Mouse (Mus musculus) CH12.LX (cell line): Measurements from ENCODE around the gene Fah. TPM values are rescaled to one million over a fixed set of nuclear protein-coding genes. Genes with fewer than 3 reads are reported as not detected.

Experiments used
- DNase-seq: peaks from one replicate; pipeline ENCODE4 v3.0.0-alpha.2; 2013; ENCODE audit errors: extremely low read depth
- H3K27ac ChIP-seq: 2 replicates; pipeline ENCODE4 v1.5.1; 2012; ENCODE audit warnings: low read depth, mild to moderate bottlenecking, control low read depth, moderate library complexity; ENCODE audit not compliant: insufficient read depth
- H3K27me3 ChIP-seq: replicated peaks from 2 replicates; pipeline ENCODE3; 2012; ENCODE audit warnings: inconsistent platforms
- H3K36me3 ChIP-seq, 2 experiments: replicated peaks in 1 of 2; 2 replicates each; pipeline versions ENCODE3 to v1.6.1; 2012; ENCODE audit warnings: inconsistent platforms in 1 of 2, low read length in 1 of 2, mild to moderate bottlenecking in 1 of 2, mixed read lengths in 1 of 2, moderate library complexity in 1 of 2; ENCODE audit not compliant: control insufficient read depth in 1 of 2, insufficient read depth in 1 of 2
- H3K4me1 ChIP-seq, 2 experiments: 2 replicates each; pipeline ENCODE4 v1.6.1; 2012; ENCODE audit warnings: inconsistent platforms in 1 of 2, moderate library complexity in 1 of 2; ENCODE audit not compliant: insufficient read depth in 2 of 2, control insufficient read depth in 1 of 2
- H3K4me2 ChIP-seq: 2 replicates; pipeline ENCODE4 v1.6.1; 2012; ENCODE audit warnings: low read depth, mild to moderate bottlenecking, control low read depth; ENCODE audit not compliant: poor library complexity, insufficient read depth, severe bottlenecking
- H3K4me3 ChIP-seq, 3 experiments: fragments of 150-350 bp in 1 of 3; sonication (generic) in 1 of 3; replicated peaks in 1 of 3; 2 replicates each; pipeline versions ENCODE3 to v1.5.1; 2011 to 2012; ENCODE audit warnings: low read depth in 2 of 3, low read length in 2 of 3, mild to moderate bottlenecking in 2 of 3, moderate library complexity in 2 of 3, control low read depth in 1 of 3, improper control_type of control experiment in 1 of 3, inconsistent platforms in 1 of 3, mixed read lengths in 1 of 3; ENCODE audit not compliant: poor library complexity in 1 of 3
- H3K79me2 ChIP-seq: replicated peaks from 2 replicates; pipeline ENCODE4 v1.6.1; 2012; ENCODE audit warnings: mild to moderate bottlenecking, moderate library complexity; ENCODE audit not compliant: control insufficient read depth, poor library complexity, insufficient read depth, severe bottlenecking; ENCODE audit errors: extremely low read depth
- H3K9ac ChIP-seq: 2 replicates; pipeline ENCODE4 v1.6.1; 2012; ENCODE audit warnings: low read depth, mild to moderate bottlenecking, control low read depth, moderate library complexity; ENCODE audit not compliant: insufficient read depth
- H3K9me3 ChIP-seq: replicated peaks from 2 replicates; pipeline ENCODE3; 2012; ENCODE audit warnings: low read length, inconsistent platforms, mixed read lengths
- CHD1 ChIP-seq: IDR thresholded peaks from 2 replicates; pipeline ENCODE4 v1.6.1; 2012; ENCODE audit warnings: low read depth, low read length, improper control_type of control experiment, inconsistent platforms
- CHD2 ChIP-seq: IDR thresholded peaks from 2 replicates; pipeline ENCODE4 v1.6.1; 2011; ENCODE audit warnings: low read length, improper control_type of control experiment
- E2F4 ChIP-seq: IDR thresholded peaks from 2 replicates; pipeline ENCODE4 v1.6.1; 2011; ENCODE audit warnings: low read depth, low read length, improper control_type of control experiment; ENCODE audit not compliant: insufficient replicate concordance
- EP300 ChIP-seq: IDR thresholded peaks from 2 replicates; pipeline ENCODE4 v1.6.1; 2011; ENCODE audit warnings: low read length, improper control_type of control experiment
- GABPA ChIP-seq: IDR thresholded peaks from 2 replicates; pipeline ENCODE4 v1.6.1; 2012; ENCODE audit warnings: low read depth, low read length, improper control_type of control experiment, inconsistent platforms; ENCODE audit not compliant: insufficient replicate concordance
- HCFC1 ChIP-seq: IDR thresholded peaks from 2 replicates; pipeline ENCODE4 v1.6.1; 2012; ENCODE audit warnings: low read depth, mild to moderate bottlenecking, inconsistent platforms, low read length, improper control_type of control experiment
- JUN ChIP-seq: IDR thresholded peaks from 2 replicates; pipeline ENCODE4 v1.6.1; 2011; ENCODE audit warnings: low read depth, mild to moderate bottlenecking, low read length, improper control_type of control experiment, moderate library complexity; ENCODE audit not compliant: insufficient read depth
- KAT2A ChIP-seq: IDR thresholded peaks from 2 replicates; pipeline ENCODE4 v1.6.1; 2012; ENCODE audit warnings: low read length, improper control_type of control experiment, inconsistent platforms; ENCODE audit not compliant: insufficient replicate concordance
- MXI1 ChIP-seq: IDR thresholded peaks from 2 replicates; pipeline ENCODE4 v1.6.1; 2011; ENCODE audit warnings: mild to moderate bottlenecking, low read depth, low read length, improper control_type of control experiment
- NRF1 ChIP-seq: IDR thresholded peaks from 2 replicates; pipeline ENCODE4 v1.6.1; 2014; ENCODE audit warnings: low read depth, mild to moderate bottlenecking, inconsistent platforms, low read length, improper control_type of control experiment, moderate library complexity
- PAX5 ChIP-seq: IDR thresholded peaks from 2 replicates; pipeline ENCODE4 v1.6.1; 2012; ENCODE audit warnings: low read length, inconsistent platforms, mixed read lengths
- POLR2A ChIP-seq: IDR thresholded peaks from 2 replicates; pipeline ENCODE4 v1.6.1; 2011; ENCODE audit warnings: low read depth, mild to moderate bottlenecking, improper control_type of control experiment, low read length
- POLR2AphosphoS2 ChIP-seq: IDR thresholded peaks from 2 replicates; pipeline ENCODE4 v1.6.1; 2011; ENCODE audit warnings: low read depth, low read length, improper control_type of control experiment
- SIN3A ChIP-seq: IDR thresholded peaks from 2 replicates; pipeline ENCODE4 v1.6.1; 2012; ENCODE audit warnings: low read length, improper control_type of control experiment, inconsistent platforms
- SMC3 ChIP-seq: IDR thresholded peaks from 2 replicates; pipeline ENCODE4 v1.6.1; 2011; ENCODE audit warnings: low read depth, low read length, improper control_type of control experiment
- TBP ChIP-seq: conservative IDR thresholded peaks from 2 replicates; pipeline ENCODE4 v1.6.1; 2011; ENCODE audit warnings: low read depth, low read length, improper control_type of control experiment
- USF2 ChIP-seq: conservative IDR thresholded peaks from 2 replicates; pipeline ENCODE4 v1.6.1; 2011; ENCODE audit warnings: low read depth, low read length, improper control_type of control experiment
- ZKSCAN1 ChIP-seq: IDR thresholded peaks from 2 replicates; pipeline ENCODE4 v1.6.1; 2012; ENCODE audit warnings: low read depth, inconsistent platforms, low read length, improper control_type of control experiment, borderline replicate concordance
- ZMIZ1 ChIP-seq: IDR thresholded peaks from 2 replicates; pipeline ENCODE4 v1.6.1; 2012; ENCODE audit warnings: low read depth, mild to moderate bottlenecking, inconsistent platforms, low read length, improper control_type of control experiment
- dilution Hi-C: fragments of 300-500 bp; cut with MboI; formaldehyde crosslinking; loops from 2 replicates; pipeline ENCODE4 v1.14.3; 2020; ENCODE audit warnings: low sequenced_read_pairs; ENCODE audit not compliant: extremely low pct_unique_long_range_greater_than_20kb, extremely low pct_ligation_motif_present
- in situ Hi-C: fragments of 300-500 bp; cut with MboI; formaldehyde crosslinking; loops from 3 replicates; pipeline ENCODE4 v1.14.3; 2019; ENCODE audit warnings: low sequenced_read_pairs, low pct_ligation_motif_present, low pct_unique_long_range_greater_than_20kb, mixed read lengths
- polyA plus RNA-seq: library from polyadenylated mRNA; unstranded; fragments of >175 nt; gene quantifications from 2 replicates; pipeline ENCODE4 v1.2.1, GENCODE M21; 2012; ENCODE audit warnings: low read depth; ENCODE audit not compliant: insufficient read length
- total RNA-seq, 2 experiments: library from RNA; depleted of rRNA; stranded (reverse); fragments of 300-350 nt in 1 of 2; fragments of >200 nt in 1 of 2; gene quantifications; 2 replicates each; pipeline ENCODE4 v1.2.3; 2012 to 2014

The Fah gene
- total and polyA plus RNA-seq, 3 experiments = 128 to 203 (median 167) TPM

DNA sequence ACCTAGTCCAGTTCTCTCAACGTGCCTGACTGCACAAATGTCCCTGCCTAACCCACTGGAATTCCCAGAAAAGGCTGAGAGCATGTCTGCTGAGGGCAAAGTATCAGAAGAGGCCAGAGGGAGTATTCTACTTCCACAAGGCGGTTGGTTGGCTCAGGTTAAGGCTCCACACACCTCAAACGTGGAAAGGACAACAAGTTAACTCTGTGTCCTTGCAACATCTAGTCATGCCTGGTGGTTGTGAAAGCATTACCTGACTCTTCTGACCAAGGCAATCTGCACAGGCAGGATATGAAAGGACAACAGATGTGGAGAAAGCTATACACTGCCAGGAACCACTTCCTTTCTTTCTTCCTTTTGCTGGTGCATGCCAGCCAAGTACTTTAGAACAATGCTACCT is 2.0 kb downstream of the Fah start:
- Histone ChIP-seq H3K4me3 (peak overlapping the region; percentile 78 to 95 (median 88)), H3K79me2 (peaks cover 41% of the 10 kb centered on the region), H3K4me2 (peak overlapping the region; percentile 95), H3K9ac (peak overlapping the region; percentile 80), H3K9me3 (no peaks in the 10 kb centered on the region), H3K4me1 (peaks cover 8 to 42% of the 10 kb centered on the region in 2 experiments), H3K36me3 (peaks cover 28 to 35% of the 10 kb centered on the region in 2 experiments), H3K27me3 (no peaks in the 10 kb centered on the region), H3K27ac (peak overlapping the region; percentile 37; the same call in 1 of the 2 replicates)
- in situ Hi-C loops = no loop called here
- dilution Hi-C loops = no loop called here
- DNase-seq = no peak
- TF ChIP-seq E2F4 = no peak
- no peak for TF ChIP-seq PAX5
- TF ChIP-seq TBP = no peak
- TF ChIP-seq MXI1 = peak; percentile 49; the same call in 1 of the 2 replicates
- no peak; the same call in 1 of the 2 replicates for TF ChIP-seq POLR2A
- no peak for TF ChIP-seq USF2
- no peak for TF ChIP-seq CHD2
- TF ChIP-seq NRF1 = no peak
- no peak for TF ChIP-seq HCFC1
- TF ChIP-seq KAT2A = no peak
- no peak for TF ChIP-seq ZKSCAN1
- TF ChIP-seq GABPA = no peak
- TF ChIP-seq POLR2AphosphoS2 = no peak
- 0 out of 2 replicates have a peak, but pooled peaks have one; percentile 35 for TF ChIP-seq SIN3A
- peak; percentile 39; the same call in 1 of the 2 replicates for TF ChIP-seq EP300

DNA sequence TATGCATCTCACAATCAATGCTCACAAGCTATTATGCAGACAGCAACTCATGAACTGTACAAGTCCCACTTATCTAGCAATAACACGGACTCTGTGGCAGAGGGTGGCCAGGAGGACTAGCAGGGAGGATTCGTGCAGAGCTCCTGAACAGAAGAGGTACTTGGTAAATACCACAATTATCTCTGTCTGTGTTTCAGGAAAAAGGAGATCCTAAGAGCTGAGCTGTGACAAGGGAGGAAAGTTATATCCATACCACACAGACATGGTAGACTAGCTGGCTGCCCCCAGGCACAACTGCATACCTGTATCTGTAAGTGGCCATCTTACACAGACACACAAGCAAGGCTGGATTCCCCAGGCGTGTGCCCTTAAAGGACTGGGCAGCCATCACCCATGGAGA is 5.2 kb downstream of the Fah start:
- Histone ChIP-seq H3K36me3 (peaks cover 41 to 54% of the 10 kb centered on the region in 2 experiments), H3K79me2 (peaks cover 41% of the 10 kb centered on the region), H3K4me1 (peaks cover 22 to 68% of the 10 kb centered on the region in 2 experiments), H3K9ac (no peak overlapping the region), H3K27ac (no peak overlapping the region; the same call in 1 of the 2 replicates), H3K4me2 (no peak overlapping the region), H3K9me3 (no peaks in the 10 kb centered on the region), H3K27me3 (no peaks in the 10 kb centered on the region), H3K4me3 (no peak overlapping the region)
- no peak for DNase-seq
- in situ Hi-C loops (no loop called here), dilution Hi-C loops (no loop called here)
- TF ChIP-seq SMC3 (no peak), CHD2 (no peak), KAT2A (no peak), CHD1 (no peak), MXI1 (no peak), ZMIZ1 (no peak), JUN (no peak)
